Mouse (Mus musculus): ENCODE measurements around the gene Bcl2l1. TPM values are rescaled to one million over a fixed set of nuclear protein-coding genes. Genes with fewer than 3 reads are reported as not detected.

Bcl2l1 gene
- polyA plus RNA-seq, 1 experiment from 2014 or later: 138 TPM

- 87% methylated on average over 5 of the region's 5 CpGs for whole genome bisulfite sequencing
- ATAC-seq: no peak
- H3K27ac ChIP-seq (ENCODE audit: low read depth, low read length): no peak overlapping the region
- no peaks in the 10 kb centered on the region for H3K9me3 ChIP-seq (ENCODE audit: control insufficient read depth, low read length)
- no peak overlapping the region for H3K4me3 ChIP-seq (ENCODE audit: low read length)
- no peaks in the 10 kb centered on the region for H3K27me3 ChIP-seq (replicated peaks; ENCODE audit: control insufficient read depth, insufficient read depth, low read length)
- no peak overlapping the region for H3K4me2 ChIP-seq (ENCODE audit: low read length)
- H3K36me3 ChIP-seq (ENCODE audit: control insufficient read depth, insufficient read depth, low read length): no peaks in the 10 kb centered on the region
- peaks cover 2% of the 10 kb centered on the region for H3K4me1 ChIP-seq (ENCODE audit: control insufficient read depth, insufficient read depth, low read depth, low read length)
- H3K9ac ChIP-seq (ENCODE audit: low read depth, low read length): no peak overlapping the region
Observed at GRCm38 (mm10) chr2:152810158-152810941, 21.2 kb downstream of the Bcl2l1 start.

- Histone ChIP-seq H3K4me3 (ENCODE audit: low read length) (no peak overlapping the region), H3K27ac (ENCODE audit: low read depth, low read length) (no peak overlapping the region), H3K36me3 (ENCODE audit: control insufficient read depth, insufficient read depth, low read length) (no peaks in the 10 kb centered on the region), H3K9me3 (ENCODE audit: control insufficient read depth, low read length) (no peaks in the 10 kb centered on the region), H3K4me2 (ENCODE audit: low read length) (no peak overlapping the region), H3K27me3 (replicated peaks; ENCODE audit: control insufficient read depth, insufficient read depth, low read length) (no peaks in the 10 kb centered on the region), H3K9ac (ENCODE audit: low read depth, low read length) (no peak overlapping the region), H3K4me1 (ENCODE audit: control insufficient read depth, insufficient read depth, low read depth, low read length) (peaks cover 13% of the 10 kb centered on the region)
- WGBS: 86% methylated on average over 3 of the region's 3 CpGs
- no peak for ATAC-seq
Observed at GRCm38 (mm10) chr2:152808178-152808577, 23.4 kb downstream of the Bcl2l1 start.

- WGBS: 75% methylated on average over 2 of the region's 2 CpGs
Observed at GRCm38 (mm10) chr2:152806037-152806436, 25.5 kb downstream of the Bcl2l1 start.

GRCm38 (mm10) chr2:152805111-152805490 is 26.4 kb downstream of the Bcl2l1 start:
- WGBS: 32% methylated on average over 5 of the region's 5 CpGs
- Histone ChIP-seq H3K27me3 (replicated peaks; ENCODE audit: control insufficient read depth, insufficient read depth, low read length) (no peaks in the 10 kb centered on the region), H3K9ac (ENCODE audit: low read depth, low read length) (no peak overlapping the region), H3K9me3 (ENCODE audit: control insufficient read depth, low read length) (no peaks in the 10 kb centered on the region), H3K27ac (ENCODE audit: low read depth, low read length) (no peak overlapping the region; the same call in 1 of the 2 replicates), H3K36me3 (ENCODE audit: control insufficient read depth, insufficient read depth, low read length) (no peaks in the 10 kb centered on the region), H3K4me3 (ENCODE audit: low read length) (no peak overlapping the region), H3K4me1 (ENCODE audit: control insufficient read depth, insufficient read depth, low read depth, low read length) (peaks cover 13% of the 10 kb centered on the region), H3K4me2 (ENCODE audit: low read length) (no peak overlapping the region)
- peak; percentile 46 for ATAC-seq

More at GRCm38 (mm10) chr2:152806037-152806436, 25.5 kb downstream of the Bcl2l1 start:
- H3K4me3 ChIP-seq (ENCODE audit: low read length): no peak overlapping the region
- ATAC-seq: no peak
- H3K27me3 ChIP-seq (replicated peaks; ENCODE audit: control insufficient read depth, insufficient read depth, low read length): no peaks in the 10 kb centered on the region
- H3K27ac ChIP-seq (ENCODE audit: low read depth, low read length): no peak overlapping the region
- no peaks in the 10 kb centered on the region for H3K36me3 ChIP-seq (ENCODE audit: control insufficient read depth, insufficient read depth, low read length)
- no peaks in the 10 kb centered on the region for H3K9me3 ChIP-seq (ENCODE audit: control insufficient read depth, low read length)
- peaks cover 13% of the 10 kb centered on the region for H3K4me1 ChIP-seq (ENCODE audit: control insufficient read depth, insufficient read depth, low read depth, low read length)
- no peak overlapping the region for H3K4me2 ChIP-seq (ENCODE audit: low read length)
- H3K9ac ChIP-seq (ENCODE audit: low read depth, low read length): no peak overlapping the region

- no peaks in the 10 kb centered on the region for H3K9me3 ChIP-seq (ENCODE audit: control insufficient read depth, low read length)
- peak overlapping the region; percentile 57; the same call in 1 of the 2 replicates for H3K27ac ChIP-seq (ENCODE audit: low read depth, low read length)
- WGBS: 5% methylated on average over 6 of the region's 6 CpGs
- no peak overlapping the region for H3K4me3 ChIP-seq (ENCODE audit: low read length)
- H3K9ac ChIP-seq (ENCODE audit: low read depth, low read length): no peak overlapping the region
- no peaks in the 10 kb centered on the region for H3K27me3 ChIP-seq (replicated peaks; ENCODE audit: control insufficient read depth, insufficient read depth, low read length)
- peak; percentile 63; the same call in 1 of the 2 replicates for ATAC-seq
- no peak overlapping the region for H3K4me2 ChIP-seq (ENCODE audit: low read length)
- H3K36me3 ChIP-seq (ENCODE audit: control insufficient read depth, insufficient read depth, low read length): no peaks in the 10 kb centered on the region
- H3K4me1 ChIP-seq (ENCODE audit: control insufficient read depth, insufficient read depth, low read depth, low read length): peaks cover 13% of the 10 kb centered on the region
Observed at GRCm38 (mm10) chr2:152804408-152805110, 27.0 kb downstream of the Bcl2l1 start.

- Histone ChIP-seq H3K27me3 (replicated peaks; ENCODE audit: control insufficient read depth, insufficient read depth, low read length) (no peaks in the 10 kb centered on the region), H3K4me3 (ENCODE audit: low read length) (no peak overlapping the region), H3K4me2 (ENCODE audit: low read length) (no peak overlapping the region), H3K27ac (ENCODE audit: low read depth, low read length) (no peak overlapping the region), H3K9me3 (ENCODE audit: control insufficient read depth, low read length) (no peaks in the 10 kb centered on the region), H3K9ac (ENCODE audit: low read depth, low read length) (no peak overlapping the region), H3K36me3 (ENCODE audit: control insufficient read depth, insufficient read depth, low read length) (no peaks in the 10 kb centered on the region), H3K4me1 (ENCODE audit: control insufficient read depth, insufficient read depth, low read depth, low read length) (peaks cover 13% of the 10 kb centered on the region)
- no peak for ATAC-seq
- 83% methylated on average over 5 of the region's 5 CpGs for WGBS
Observed at GRCm38 (mm10) chr2:152803081-152803480, 28.4 kb downstream of the Bcl2l1 start.

- Histone ChIP-seq H3K4me2 (ENCODE audit: low read length) (no peak overlapping the region), H3K9ac (ENCODE audit: low read depth, low read length) (no peak overlapping the region), H3K36me3 (ENCODE audit: control insufficient read depth, insufficient read depth, low read length) (no peaks in the 10 kb centered on the region), H3K4me3 (ENCODE audit: low read length) (no peak overlapping the region), H3K9me3 (ENCODE audit: control insufficient read depth, low read length) (no peaks in the 10 kb centered on the region), H3K27me3 (replicated peaks; ENCODE audit: control insufficient read depth, insufficient read depth, low read length) (no peaks in the 10 kb centered on the region), H3K4me1 (ENCODE audit: control insufficient read depth, insufficient read depth, low read depth, low read length) (peaks cover 13% of the 10 kb centered on the region), H3K27ac (ENCODE audit: low read depth, low read length) (no peak overlapping the region)
- ATAC-seq: no peak
- WGBS: 89% methylated on average over 10 of the region's 10 CpGs
Observed at GRCm38 (mm10) chr2:152802303-152802702, 29.2 kb downstream of the Bcl2l1 start.

- ATAC-seq: no peak
- Histone ChIP-seq H3K36me3 (ENCODE audit: control insufficient read depth, insufficient read depth, low read length) (no peaks in the 10 kb centered on the region), H3K27ac (ENCODE audit: low read depth, low read length) (no peak overlapping the region), H3K4me2 (ENCODE audit: low read length) (no peak overlapping the region), H3K9ac (ENCODE audit: low read depth, low read length) (no peak overlapping the region), H3K27me3 (replicated peaks; ENCODE audit: control insufficient read depth, insufficient read depth, low read length) (no peaks in the 10 kb centered on the region), H3K4me3 (ENCODE audit: low read length) (no peak overlapping the region), H3K4me1 (ENCODE audit: control insufficient read depth, insufficient read depth, low read depth, low read length) (peaks cover 13% of the 10 kb centered on the region), H3K9me3 (ENCODE audit: control insufficient read depth, low read length) (no peaks in the 10 kb centered on the region)
Observed at GRCm38 (mm10) chr2:152800762-152801113, 30.8 kb downstream of the Bcl2l1 start.

- 78% methylated on average over 7 of the region's 7 CpGs for WGBS
- H3K27me3 ChIP-seq (replicated peaks; ENCODE audit: control insufficient read depth, insufficient read depth, low read length): no peaks in the 10 kb centered on the region
- H3K9me3 ChIP-seq (ENCODE audit: control insufficient read depth, low read length): no peaks in the 10 kb centered on the region
- H3K4me2 ChIP-seq (ENCODE audit: low read length): no peak overlapping the region
- H3K4me1 ChIP-seq (ENCODE audit: control insufficient read depth, insufficient read depth, low read depth, low read length): peaks cover 9% of the 10 kb centered on the region; the same call in 1 of the 2 replicates
- no peak overlapping the region for H3K4me3 ChIP-seq (ENCODE audit: low read length)
- ATAC-seq: no peak
- no peak overlapping the region for H3K9ac ChIP-seq (ENCODE audit: low read depth, low read length)
- no peaks in the 10 kb centered on the region for H3K36me3 ChIP-seq (ENCODE audit: control insufficient read depth, insufficient read depth, low read length)
- H3K27ac ChIP-seq (ENCODE audit: low read depth, low read length): no peak overlapping the region
Observed at GRCm38 (mm10) chr2:152799954-152800761, 31.4 kb downstream of the Bcl2l1 start.
